Mouse (Mus musculus) thymus, postnatal 25 days (tissue): ENCODE results near the gene Sidt1.
A peak's percentile ranks its signal among the peaks of the same experiment; 100 is the strongest.
"Not testable (repeated sequence)": the region's sequence is repeated elsewhere in the genome, so short reads cannot be mapped to it uniquely, and the experiment has no call there.

Experiments
- DNase-seq: peaks from one replicate; pipeline ENCODE4 v3.0.0; 2022

Sidt1 gene

DNA sequence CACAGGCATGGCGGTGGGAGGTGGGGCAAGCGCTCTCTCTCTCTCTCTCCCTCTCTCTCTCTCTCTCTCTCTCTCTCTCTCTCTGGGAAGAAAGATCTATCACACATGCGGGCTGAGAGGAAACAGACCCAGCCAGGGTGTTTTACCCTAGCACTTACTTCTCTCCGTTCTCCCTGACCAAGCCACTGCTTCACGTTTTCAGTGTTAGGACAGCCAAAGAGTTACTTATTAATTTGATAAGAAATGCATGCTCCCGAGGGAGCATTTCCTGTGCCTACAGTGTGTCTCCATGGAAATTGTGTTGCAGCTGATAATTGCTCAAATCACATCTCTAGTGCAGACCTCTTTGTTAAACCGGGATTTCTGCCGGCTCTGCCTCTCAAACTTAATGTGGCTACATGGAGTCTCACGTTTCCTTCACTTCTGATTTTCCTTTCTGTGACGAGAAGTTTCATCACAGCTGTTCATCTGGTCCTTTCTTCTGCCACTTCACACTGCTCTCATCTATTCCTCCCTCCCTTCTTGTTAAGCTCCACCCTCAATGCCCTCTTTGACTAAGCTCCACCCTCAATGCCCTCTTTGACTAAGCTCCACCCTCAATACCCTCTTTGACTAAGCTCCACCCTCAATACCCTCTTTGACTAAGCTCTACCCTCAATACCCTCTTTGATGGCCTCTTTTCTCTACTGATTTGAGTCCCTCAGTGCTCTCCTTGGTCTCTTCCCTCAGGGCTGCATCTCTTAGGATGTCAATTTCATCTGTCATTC is 30.7 kb downstream of the Sidt1 start:
- DNase-seq: no peak

DNA sequence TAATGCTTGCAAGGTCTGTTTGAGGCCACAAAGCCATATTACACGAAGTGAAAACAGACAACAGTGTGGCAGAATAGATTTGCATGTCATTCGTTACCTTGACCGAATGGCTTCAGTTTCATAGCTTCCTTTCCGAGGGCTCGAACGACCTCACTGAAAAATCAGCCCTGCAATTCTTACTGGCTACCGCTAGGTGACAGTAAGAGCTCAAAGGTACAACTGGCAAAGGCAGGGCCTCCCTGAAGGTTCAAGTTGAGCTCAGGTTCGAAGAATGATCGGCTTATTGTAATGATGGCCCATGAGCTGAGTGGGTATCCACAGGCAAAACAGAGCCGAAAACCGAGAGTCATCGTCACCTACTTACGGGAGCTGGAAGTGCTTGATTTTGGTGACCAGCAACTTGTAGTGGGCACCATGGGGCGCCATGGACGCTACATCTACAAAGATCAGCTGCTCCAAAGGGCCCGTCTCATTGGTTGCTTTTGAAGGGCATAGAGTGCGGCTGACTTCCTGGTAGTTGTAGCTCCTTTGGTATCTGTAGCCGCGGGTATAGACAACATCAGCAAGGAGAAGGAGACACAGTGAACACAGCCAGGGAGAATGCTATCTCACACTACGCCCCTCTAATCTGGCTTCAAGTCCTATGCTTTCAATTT is 33.4 kb downstream of the Sidt1 start:
- peak; percentile 12 for DNase-seq

DNA sequence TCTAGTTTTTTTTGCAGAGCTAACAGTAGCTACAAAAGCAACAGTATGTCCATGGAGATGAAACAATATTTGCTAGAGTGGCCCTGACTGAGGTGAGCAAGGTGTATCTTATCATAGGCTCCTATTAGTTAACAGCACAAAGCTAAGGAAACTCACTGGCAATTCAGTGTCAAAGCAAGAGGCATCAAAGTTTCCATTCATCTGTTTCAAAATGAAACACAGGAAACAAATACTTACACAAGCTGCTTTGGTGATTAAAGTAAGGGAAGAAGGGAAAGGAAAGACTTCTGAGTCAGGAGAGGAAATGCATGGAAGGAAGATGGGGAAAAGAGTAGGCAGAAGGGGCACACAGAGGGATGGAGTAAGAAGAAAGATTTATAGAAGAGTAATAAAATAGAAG is 39.0 kb downstream of the Sidt1 start:
- DNase-seq: no peak

DNA sequence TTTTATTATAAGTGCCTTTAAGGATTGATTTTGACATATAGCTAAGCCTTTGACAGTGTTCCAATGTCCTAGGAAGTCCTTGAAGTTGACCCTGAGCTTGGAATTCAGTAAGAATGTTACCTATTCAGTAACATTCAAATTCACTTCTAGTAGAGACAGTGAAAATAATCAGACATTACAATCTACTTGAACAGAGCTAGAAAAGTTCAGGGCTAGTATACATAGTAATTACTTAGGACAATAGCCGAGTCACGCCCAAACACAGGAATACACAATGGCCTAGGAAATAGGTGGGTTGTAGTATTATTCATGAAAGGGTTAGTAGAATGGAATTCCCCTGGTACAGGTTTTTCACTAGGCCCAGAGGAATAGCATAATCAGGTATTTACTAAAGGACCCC is 40.3 kb downstream of the Sidt1 start:
- not testable (repeated sequence) for DNase-seq

DNA sequence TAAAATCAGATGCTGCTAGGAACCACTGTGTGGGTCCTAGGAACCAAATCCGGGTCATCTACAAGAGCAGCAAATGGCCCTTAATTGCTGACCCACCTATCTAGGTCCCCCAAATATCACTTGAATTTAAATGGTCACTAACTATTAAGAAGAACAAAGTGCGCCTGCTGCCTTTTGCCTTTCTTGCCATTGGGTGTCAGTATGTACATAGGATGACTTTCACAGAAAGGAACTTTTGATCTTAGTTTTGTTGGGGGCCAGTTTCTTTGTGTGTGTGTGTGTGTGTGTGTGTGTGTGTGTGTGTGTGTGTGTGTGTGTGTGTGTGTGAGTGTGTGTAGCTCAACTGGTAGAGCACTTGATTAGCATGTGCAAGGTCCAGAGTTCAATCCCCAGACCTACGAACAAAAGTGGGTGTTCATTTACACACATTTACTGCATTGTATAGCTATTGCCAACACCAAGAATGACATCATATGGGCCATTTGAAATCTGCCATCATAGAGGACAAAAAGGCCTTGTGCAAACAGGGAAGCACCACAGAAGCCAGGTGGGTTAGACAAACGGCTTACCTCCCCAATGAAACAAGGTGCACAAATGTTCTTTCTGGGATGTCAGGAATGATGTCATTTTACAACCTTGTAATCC is 43.9 kb downstream of the Sidt1 start:
- DNase-seq: no peak

DNA sequence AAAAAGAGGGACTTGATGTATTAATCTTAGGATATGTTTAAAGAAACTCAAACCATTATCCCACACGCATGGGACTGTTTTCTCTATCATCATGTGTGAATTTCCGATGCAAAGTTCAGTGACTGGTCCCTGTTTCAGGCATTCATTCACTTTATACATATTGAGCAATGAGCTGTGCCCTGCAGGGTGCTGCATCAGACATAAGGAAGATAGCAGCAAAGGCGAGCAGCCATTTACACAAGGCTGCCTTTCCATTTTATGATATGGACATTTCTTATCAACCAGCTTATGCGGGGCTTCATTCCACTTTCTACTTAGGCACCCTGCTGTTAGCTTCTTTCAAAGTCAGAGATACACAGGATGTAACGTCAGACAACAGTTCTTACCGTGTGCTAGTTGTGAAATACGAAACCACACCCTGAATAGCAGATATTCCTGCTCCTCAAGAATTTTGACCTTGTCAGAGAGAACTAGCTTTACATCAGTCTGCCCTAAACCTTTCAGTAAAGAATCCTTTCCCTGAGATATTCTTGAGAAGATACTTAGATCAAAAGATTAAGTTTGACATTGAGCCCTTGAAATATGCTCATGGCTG is 45.5 kb downstream of the Sidt1 start:
- DNase-seq: no peak

DNA sequence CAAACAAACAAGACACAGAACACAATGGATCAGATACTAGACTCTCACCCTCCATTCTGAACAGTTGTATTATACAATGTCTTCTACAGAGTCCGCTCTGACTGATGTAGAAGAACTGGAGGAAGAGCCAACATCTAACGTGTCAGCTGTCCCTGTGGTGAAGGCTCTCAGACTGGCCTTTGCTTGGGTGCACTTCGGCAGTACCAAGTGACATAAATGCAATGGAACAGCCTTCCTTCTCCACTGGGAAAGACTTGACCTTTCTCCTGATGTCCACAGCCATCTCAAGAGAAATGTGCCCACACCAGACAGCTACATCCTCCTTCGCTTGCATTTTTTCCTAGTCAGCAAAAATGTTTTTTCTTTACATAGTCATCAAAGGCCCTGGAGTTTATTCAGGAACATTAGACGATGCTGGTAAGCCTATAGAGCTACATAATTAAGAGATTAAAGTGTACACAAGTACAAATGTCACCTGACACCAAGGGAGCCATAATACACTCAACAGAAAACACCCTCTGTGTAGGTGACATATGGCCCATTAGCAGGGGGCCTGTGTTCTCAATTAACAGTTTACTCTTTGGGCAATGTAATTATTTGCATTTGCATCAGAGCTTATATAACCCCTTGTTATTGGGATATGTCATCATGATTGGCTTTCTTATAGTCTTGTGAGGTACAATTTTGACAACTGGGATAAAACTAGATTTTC is 50.2 kb downstream of the Sidt1 start:
- no peak for DNase-seq

DNA sequence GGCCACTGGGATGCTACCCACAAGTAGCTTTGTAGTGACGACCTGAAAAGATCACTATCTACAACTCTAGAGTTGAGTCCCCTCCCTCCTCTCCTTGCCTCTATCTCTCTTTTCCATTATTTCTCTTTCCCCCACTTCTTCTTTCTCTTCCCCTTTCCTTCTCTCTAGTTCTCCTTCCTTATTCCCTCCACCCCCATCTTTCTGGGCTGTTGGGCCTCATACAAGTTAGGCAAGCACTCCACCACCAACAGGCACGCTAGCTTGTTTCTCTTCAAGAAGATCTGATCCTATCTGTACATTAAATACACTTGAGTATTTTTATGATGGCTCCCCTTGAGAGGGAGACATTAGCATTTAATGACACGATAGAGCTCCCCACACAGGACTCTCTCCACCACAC is 51.0 kb downstream of the Sidt1 start:
- DNase-seq: no peak

DNA sequence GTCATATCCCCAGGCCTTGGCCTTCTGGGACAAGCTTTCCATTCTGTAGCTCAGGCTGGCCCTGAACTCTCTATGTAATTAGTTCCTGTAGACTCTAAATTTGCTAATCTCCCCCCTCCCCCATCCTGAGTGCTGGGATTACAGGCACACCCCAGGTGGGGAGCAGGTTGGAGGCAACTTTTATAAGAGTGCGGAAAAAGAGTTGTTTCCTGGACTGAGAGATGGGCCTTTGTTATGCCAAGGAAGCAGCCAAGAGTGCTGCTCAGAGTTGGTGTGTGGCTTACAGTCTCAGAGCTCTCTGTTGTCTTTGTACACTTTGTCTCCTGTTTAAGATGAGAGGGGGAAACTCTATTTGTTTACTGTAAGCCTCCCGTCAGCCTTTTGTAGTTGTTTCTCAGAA is 52.2 kb downstream of the Sidt1 start:
- DNase-seq: no peak

DNA sequence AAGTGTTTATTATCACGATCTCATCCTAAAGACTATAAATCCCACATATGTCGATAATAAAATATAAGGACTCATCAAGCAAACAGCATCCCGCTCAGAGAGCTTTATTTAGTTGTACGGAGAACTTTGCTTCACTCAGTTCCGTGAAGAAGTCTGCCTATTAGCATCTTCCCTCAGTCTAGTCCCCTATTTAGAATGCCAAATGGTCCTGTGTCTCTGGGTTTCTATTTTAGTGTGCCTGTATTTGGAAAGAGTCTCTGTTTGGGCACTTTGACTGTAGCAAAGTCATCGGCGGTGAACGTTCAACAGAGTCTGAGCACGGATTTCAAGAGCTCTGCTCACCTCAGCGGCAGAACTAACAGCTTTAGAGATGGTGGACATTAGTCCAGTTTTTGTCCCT is 55.8 kb downstream of the Sidt1 start:
- no peak for DNase-seq

DNA sequence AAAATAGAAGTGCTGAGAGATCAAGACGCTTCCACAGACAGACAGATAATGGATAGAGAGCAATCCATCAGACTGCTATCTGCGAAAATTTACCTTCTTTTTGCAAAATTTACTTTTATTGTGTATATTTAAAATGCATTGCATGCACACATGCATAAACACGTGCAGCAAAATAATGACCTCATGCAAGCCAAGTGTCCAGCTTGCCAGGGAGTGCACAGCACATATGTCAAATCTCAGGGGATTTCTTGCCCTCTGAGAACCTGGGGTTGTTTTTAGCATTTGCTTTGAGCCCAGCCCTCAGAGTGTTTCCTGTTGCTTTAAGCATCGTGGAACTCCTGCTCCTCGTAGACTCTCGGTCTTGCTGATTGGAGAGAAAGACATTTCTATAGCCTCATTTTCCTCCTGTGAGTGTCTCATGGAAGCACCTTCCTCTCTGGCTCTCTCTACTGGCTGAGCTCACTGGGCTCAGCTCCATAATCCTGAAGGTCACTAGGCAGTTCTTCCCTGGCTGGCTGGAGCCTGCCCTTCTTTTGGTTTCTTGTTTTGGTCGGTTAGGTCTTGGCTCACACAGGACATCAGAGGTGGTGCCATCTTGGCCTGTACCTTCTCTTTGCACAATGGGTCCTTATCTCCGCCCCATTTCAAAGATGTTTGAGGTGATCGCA is 61.5 kb downstream of the Sidt1 start:
- no peak for DNase-seq

DNA sequence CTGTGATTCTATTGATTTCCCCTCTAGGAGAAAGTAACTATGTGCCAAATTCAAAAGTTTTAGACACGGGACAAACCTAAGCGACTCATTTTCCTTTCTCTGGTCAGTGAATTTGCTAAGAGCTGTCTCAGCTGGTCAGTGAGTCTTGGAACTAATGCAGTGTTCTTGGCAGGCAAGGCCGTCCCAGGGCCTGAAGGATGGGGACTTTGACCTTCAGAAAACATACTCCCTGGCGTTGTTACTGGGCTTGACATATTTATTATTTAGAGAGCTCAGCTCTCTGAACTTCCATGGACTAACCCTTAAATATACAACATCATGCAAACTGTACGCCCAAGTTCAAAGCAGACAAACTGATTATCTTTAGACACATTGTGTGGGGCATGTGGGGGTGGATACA is 62.4 kb downstream of the Sidt1 start:
- no peak for DNase-seq

DNA sequence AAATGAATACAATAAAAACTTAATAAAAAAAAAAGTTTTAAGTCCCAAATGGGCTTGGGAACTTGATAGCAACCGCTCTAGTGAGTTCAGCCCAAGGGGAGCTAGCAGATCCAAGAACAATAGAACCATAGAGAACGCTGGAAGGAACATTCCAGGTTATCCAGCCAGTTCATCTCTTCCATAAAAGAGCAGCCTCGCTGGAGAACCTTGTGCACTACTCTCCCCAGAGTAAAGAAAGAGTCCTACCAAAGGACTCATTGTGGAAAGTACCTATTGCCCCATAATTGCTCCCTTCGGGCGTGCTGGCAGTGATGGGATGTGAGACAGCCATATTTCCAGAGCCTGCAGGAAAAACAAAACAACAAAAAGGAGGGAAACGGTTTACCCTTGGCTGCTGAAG is 63.4 kb downstream of the Sidt1 start:
- DNase-seq: no peak

DNA sequence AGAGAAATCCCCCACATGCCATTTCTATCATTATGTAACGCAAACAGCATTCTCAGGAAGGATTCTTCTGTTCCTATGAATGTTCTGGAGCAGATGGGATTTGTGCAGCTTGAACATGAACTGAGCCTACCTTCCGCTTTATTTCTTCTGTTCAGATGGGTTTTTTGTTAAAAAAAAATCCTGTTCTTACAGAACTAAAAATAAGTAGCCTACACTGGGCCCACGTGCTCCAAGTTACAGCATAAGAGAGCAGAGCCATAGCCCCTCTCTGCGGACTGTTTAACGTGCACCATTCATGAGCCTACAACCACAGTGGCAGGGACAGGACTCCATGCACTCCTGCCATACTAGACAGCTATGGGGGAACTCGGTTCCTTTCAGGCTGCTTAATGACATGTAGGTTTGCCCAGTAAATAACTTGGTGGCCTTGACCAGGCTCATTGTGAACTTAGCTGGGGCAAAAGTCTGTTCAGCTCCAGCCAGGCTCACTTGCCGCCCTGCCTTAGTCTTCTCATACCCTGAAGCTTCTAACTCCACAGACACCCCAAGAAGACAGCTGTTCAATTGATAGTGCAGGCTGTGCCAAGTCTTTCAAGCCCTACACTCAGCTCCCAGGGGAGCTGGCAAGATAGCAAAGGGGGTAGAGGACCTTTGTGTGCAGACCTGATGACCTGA is 64.3 kb downstream of the Sidt1 start:
- no peak for DNase-seq

DNA sequence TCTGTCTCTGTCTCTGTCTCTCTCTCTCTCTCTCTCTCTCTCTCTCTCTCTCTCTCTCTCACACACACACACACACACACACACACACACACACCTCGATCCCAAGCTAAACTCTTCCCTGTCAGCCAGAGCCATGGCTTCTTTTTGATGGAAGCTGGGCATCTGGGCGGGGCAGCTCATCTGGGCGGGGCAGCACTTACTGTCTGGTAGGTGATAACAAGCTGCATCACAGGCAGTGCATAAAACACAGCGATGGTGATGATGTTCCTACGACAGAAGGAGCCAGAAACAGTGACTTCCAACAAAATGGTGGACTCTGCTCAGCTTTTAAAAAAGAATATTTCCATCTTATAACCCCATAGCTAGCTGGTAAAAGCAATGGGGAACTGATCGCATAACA is 67.4 kb downstream of the Sidt1 start:
- DNase-seq: no peak

DNA sequence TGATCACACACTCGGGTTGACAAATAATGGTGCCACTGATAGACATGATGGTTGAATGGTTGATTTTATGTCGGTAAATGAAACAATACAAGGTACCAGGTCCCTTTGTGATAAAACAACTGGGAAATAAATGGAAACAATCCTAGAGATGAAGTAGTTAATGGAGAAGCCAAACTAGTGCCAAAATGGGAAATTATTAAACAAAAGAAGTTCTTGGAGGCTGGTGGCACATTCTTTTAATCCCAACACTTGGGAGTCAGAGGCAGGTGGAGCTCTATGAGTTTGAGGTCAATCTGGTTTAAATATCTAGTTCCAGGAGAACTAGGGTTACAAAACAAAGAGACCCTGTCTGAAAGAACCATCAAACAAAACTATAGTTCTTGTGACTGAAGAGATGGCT is 68.1 kb downstream of the Sidt1 start:
- DNase-seq: no peak

DNA sequence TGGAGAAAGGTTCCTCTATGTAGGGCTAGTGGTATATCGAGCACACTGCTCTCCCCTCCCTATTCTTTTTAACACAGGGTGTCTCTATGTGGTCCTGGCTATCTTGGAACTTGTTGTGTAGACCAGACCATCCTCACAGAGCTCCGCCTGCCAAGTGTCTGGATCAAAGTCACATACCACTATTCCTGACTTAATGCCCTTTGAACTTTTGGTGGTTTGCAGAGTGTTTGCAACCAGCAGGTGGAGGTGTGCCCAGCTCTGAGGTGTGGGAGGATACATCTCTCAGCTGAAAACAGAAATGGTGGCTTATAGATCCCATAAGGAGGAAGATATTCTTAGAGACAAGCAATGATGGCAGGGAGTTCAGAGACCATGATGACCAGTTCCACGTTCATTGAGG is 75.5 kb downstream of the Sidt1 start:
- DNase-seq: no peak

DNA sequence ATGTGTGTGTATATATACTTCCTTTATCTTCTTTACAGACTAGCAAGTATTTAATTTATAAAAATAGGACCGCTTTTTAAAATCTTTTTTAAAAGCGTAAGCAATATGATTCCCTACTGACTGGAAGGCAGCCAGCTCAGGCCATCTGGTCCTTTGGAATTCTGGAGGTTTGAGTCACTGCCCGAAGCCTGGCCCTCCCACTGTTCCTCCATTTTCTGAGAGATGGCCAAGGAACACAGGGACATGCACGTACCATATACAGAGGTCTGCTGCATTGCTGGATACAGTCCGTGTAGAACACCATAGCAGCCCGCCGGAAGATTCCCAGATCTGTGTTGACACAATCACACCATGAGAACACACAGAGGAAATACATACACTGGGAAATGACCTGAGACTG is 78.3 kb downstream of the Sidt1 start:
- DNase-seq: no peak

DNA sequence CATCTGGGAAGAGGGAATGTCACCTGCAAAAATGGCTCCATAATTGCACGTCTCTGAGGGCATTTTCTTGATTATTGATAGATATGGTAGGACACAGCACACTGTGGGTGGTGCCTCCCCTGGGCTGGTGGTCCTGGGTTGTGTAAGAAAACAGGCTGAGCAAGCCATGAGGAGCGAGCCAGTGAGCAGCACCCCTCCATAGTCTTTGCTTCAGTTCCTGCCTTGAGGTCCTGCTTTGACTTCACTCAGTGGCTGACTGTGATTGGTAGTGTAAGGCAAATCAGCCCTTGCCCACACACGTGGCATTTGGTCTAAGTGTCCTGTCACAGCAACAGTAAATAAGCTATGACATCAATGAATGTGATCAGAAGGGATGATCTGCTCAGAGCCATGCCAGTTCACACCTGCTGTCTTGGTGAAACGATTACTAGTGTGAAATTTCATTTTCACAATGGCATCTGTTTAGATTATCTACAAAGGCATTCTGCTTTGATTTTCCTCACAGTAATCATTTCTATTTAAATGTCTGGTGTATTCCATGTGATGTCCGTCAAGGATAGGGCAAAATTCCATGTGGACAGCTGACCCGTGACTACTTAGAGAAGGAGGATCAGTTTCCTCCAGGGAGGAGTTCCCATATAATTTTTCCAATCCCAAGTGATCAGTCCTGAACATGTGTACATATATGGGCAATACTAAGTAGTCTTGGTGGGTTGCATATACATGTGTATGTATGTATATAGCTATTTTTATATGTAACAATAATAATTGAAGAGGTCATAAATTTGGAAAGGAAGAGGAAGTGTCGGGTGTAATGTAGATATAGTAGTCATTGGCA is 79.0 kb downstream of the Sidt1 start:
- DNase-seq: no peak

DNA sequence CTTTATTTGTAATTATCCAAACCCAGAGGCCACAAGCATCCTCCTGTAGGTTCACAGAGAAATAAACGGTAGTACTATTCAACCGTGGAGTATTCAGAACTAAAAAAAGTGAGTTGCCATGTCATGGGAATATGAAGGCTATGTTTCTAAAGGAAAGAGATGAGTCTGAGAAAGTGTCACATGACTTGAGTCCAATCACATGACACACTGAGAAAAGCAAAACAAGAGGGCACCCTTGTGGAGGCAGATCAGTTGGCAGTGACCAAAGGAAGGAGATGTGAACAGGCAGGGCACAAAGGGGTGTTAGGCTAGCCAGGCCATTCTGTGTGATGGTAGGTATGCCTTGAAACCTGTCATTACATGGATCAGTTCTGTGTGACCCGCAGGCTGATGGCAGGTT is 80.3 kb downstream of the Sidt1 start:
- DNase-seq: no peak

DNA sequence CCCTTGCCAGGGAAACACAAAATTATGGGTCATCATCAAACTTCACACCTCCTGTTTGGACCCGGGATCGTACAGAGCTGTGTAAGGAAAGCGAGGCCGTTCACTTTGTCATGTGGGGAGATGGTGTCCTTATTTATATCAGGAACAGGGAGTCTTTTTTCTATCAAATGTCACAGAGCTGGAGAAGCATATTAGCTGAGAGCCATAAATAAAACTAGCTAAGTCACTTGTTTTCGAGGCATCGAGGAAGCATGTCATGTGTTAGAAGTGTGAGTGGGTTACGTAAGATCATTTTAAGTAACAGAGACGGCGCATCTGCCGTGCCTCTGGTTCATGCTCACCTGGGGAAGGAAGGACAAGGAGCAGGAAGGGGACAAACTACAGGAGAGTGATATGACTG is 83.0 kb downstream of the Sidt1 start:
- no peak for DNase-seq
